Mouse (Mus musculus) heart, postnatal 4 days (tissue): ENCODE results near the gene Olfr1170. TPM values are rescaled to one million over a fixed set of nuclear protein-coding genes. Genes with fewer than 3 reads are reported as not detected.

Source experiments
- DNase-seq: peaks from one replicate; pipeline ENCODE4 v3.0.0; 2021
- total RNA-seq, 2 experiments: library from RNA; stranded (reverse); gene quantifications; 2 replicates each; pipeline ENCODE4 v1.2.3; 2021

Gene Olfr1170
- total RNA-seq, result not detected

- no peak for DNase-seq
Observed at GRCm38 (mm10) chr2:88228234-88228633, at the start of gene Olfr1170. Olfr1170 (minus strand) TSS chr2:88228334.

DNA sequence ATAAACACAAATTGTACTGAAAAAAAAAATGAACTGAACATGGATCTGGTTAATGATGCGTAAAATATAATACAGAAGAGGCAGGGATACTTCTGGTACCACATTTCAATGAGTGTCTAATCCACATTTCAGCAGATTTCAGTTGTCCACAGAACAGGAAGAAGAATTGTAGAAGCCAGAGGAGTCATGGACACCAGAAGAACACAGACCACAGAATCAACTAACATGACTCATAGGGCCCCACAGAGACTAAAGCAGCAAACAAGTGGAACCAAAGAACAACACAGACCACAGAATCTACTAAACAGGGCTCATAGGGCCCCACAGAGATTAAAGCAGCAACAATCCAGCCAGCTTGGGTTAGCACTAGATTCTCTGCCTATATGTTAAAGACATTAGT is 7.3 kb downstream of the Olfr1170 start:
- DNase-seq, result no peak

GRCm38 (mm10) chr2:88181580-88181979 is 46.6 kb downstream of the Olfr1170 start, which contains the start of gene Olfr1168:
Olfr1168 (plus strand) TSS chr2:88181880.
- no peak for DNase-seq

Other genes with a start within 250 kb of the Olfr1170 start
- gene Olfr1158, start 238.2 kb downstream of the Olfr1170 start, total RNA-seq, result not detected
- gene Olfr1160, start 220.1 kb downstream of the Olfr1170 start, total RNA-seq, result not detected
- gene Olfr1161, start 205.6 kb downstream of the Olfr1170 start, total RNA-seq, result not detected
- not detected for gene Olfr73, start 190.6 kb downstream of the Olfr1170 start, total RNA-seq
- not detected for gene Olfr1162, start 177.2 kb downstream of the Olfr1170 start, total RNA-seq
- gene Olfr1163, start 156.5 kb downstream of the Olfr1170 start, total RNA-seq, result not detected
- not detected for gene Olfr1164, start 134.4 kb downstream of the Olfr1170 start, total RNA-seq
- not detected for gene Olfr1166, start 100.1 kb downstream of the Olfr1170 start, total RNA-seq
- not detected for gene Olfr1167, start 73.1 kb downstream of the Olfr1170 start, total RNA-seq
- not detected for gene Olfr1168, start 46.5 kb downstream of the Olfr1170 start, total RNA-seq
- not detected for gene Olfr1173, start 51.5 kb upstream of the Olfr1170 start, total RNA-seq
- gene Olfr1174-ps, start 86.8 kb upstream of the Olfr1170 start, total RNA-seq, result not detected
- gene Olfr1175-ps, start 98.9 kb upstream of the Olfr1170 start, total RNA-seq, result not detected
- gene Olfr1176, start 108.4 kb upstream of the Olfr1170 start, total RNA-seq, result not detected
- not detected for gene Olfr1177-ps, start 118.2 kb upstream of the Olfr1170 start, total RNA-seq
- not detected for gene Olfr1178, start 158.7 kb upstream of the Olfr1170 start, total RNA-seq
- not detected for gene Olfr1179, start 178.1 kb upstream of the Olfr1170 start, total RNA-seq
- gene Olfr1180, start 190.8 kb upstream of the Olfr1170 start, total RNA-seq, result not detected
- not detected for gene Olfr1181, start 197.8 kb upstream of the Olfr1170 start, total RNA-seq
- not detected for gene Gm13757, start 220.8 kb upstream of the Olfr1170 start, total RNA-seq
- gene Olfr1183, start 226.5 kb upstream of the Olfr1170 start, total RNA-seq, result not detected